Mouse (Mus musculus): ENCODE results near the gene Caprin1.

The Caprin1 gene

DNA sequence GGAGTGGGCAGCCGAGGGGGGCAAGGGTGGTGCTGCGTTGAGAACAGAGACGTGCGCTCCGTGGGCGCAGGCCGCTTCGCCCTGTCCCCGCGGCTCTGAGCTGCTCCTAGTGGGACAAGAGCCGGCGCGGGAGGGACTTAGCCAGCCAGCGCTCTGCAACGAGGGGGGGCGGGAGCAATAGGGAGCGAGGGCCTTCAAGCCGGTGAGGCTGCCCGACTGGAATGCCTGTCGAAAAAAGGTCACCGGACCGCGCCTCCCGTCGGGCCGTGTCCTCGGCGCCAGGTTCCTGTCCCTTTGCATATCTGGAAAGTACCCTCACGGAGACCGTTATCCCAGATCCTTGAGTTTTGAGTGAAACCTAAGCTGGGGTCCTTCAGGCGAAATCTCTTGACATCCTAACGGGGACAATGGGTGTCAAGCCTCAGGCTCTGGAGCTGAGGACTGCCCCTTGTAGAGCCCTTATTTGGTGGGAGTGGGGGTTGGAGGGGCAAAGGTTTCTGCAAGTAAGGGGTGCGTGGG is at the start of gene Caprin1:
TSS of gene Caprin1 (minus strand) at position 159 of the 519 bp plus-strand sequence.
- no peak for TF ChIP-seq GATA4 (IDR thresholded peaks at IDR 0.05; ENCODE audit: insufficient replicate concordance, low read length)

DNA sequence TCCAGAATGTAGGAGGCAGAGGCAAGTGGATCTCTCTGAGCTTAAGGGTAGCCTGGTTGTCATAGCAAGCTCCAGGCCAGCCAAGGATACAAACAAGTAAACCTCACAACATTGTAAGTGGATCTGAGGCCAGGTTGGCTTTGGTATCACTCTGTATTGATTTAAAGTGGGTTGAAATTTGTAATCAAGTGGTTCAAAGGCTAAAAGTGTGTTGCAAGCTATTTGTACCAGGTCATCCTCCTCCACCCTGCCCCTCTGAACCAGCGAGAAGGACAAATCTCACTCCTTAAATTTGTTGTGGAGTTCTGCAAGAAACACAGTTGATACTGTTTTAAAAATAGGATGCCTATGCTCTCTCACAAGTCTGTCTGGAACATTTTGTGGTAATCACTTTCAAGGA is 49.4 kb upstream of the Caprin1 start:
- TF ChIP-seq GATA4 (IDR thresholded peaks at IDR 0.05; ENCODE audit: insufficient replicate concordance, low read length), result no peak

DNA sequence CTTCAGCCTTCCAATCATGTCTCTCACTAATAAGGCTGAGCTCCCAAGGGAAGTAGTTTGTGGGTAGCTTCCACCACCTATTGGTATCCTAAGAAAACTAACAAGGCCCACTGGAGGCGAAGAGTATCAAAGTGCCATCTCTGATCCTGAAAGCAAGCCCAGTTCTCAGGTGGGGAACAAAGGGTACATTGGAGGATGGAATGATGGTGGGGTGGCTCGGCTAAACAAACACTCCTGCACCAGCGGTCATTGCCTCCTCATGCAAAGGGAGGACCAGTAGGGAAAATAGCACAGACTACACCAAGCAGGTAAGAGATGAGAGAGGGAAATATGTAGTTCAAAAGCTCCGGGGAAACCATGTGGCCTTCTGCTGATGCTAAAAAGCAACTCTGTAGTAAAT is 48.8 kb upstream of the Caprin1 start:
- TF ChIP-seq GATA4 (IDR thresholded peaks at IDR 0.05; ENCODE audit: insufficient replicate concordance, low read length), result no peak

DNA sequence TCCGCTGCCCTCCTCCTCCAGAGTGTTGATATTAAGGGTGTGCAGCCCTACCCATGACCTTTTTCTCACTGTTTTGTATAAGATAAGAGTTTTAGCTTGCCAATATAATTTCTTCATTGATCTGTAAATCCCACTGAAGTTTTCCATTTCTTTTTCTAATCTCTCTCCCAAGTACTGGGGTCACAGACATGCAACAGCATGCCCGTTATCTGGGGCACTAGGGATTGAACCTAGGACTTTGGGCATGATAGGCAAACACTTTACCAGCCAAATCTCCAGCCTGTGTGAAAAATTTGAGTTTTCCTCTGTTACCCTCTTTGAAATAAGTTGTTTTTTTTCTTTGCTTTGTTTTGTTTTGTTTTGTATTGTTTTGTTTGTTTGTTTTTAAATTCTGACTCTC is 46.6 kb upstream of the Caprin1 start:
- TF ChIP-seq GATA4 (IDR thresholded peaks at IDR 0.05; ENCODE audit: insufficient replicate concordance, low read length), result peak; percentile 66

DNA sequence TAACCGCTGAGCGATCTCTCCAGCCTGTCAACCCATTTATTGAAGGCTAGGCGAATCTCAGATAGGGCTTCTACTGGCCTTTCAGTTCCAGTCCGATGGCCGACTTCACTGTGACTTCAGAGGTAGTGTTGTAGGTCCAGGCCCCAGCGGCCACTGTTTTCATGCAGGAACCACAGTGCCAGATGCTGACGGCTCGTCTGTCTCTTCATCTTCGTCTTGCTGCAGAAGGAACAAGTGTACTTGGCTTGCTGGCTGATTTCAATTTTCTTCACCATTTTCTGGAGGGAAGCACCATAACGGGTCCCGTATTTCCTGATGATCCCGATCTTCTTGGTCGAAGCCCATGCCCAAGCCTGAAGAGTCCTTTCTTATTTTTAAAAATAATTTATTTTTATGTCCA is 45.9 kb upstream of the Caprin1 start:
- TF ChIP-seq GATA4 (IDR thresholded peaks at IDR 0.05; ENCODE audit: insufficient replicate concordance, low read length), result no peak

DNA sequence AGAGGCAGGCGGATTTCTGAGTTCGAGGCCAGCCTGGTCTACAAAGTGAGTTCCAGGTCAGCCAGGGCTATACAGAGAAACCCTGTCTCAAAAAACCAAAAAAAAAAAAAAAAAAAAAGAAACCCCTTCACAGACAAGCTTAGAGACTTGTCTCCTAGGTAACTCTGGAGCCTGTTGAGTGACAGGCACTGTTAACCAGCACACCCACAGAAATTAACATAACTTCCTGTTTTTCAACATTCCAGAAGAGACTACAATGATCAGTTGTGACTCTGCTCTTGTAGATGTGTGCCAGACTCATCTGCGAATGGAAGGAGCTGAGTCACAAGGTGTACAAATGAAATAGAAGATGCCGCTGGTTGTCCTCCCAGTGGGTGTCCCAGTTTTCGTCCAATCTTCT is 44.9 kb upstream of the Caprin1 start:
- TF ChIP-seq GATA4 (IDR thresholded peaks at IDR 0.05; ENCODE audit: insufficient replicate concordance, low read length), result no peak

DNA sequence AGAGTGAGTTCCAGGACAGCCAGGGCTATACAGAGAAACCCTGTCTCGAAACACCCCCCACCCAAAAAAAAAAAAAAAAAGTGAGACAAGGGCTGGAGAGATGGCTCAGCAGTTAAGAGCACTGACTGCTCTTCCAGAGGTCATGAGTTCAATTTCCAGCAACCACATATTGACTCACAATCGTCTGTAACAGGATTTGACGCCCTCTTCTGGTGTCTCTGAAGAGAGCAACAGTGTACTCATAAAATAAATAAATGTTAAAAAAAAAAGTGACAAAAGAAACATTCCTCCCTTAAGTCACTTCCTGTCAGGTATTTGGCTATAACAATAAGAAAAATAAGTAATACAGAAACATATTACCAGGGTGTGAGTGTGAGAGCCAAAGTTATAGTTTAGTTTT is 41.0 kb upstream of the Caprin1 start:
- TF ChIP-seq GATA4 (IDR thresholded peaks at IDR 0.05; ENCODE audit: insufficient replicate concordance, low read length), result no peak

DNA sequence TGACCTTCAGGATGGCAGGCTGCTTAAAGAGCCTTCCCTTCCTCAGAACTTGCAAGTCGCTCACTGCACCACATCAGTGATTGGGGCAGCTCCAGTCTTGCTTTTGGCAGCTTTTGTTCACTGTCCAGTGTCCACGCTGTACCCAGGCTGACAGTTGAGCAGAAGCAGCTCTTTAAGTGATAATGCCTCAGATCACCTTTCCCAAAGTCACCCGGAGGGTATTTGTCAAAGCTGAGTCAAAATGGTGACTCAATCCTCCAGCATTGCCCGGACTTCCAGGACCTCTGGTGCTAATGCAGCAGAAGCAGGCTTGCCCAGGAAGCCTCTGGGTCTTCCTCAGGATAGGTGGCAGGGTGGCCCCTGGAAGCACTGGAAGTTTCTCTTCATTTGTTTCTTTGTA is 39.7 kb upstream of the Caprin1 start:
- TF ChIP-seq GATA4 (IDR thresholded peaks at IDR 0.05; ENCODE audit: insufficient replicate concordance, low read length), result no peak

DNA sequence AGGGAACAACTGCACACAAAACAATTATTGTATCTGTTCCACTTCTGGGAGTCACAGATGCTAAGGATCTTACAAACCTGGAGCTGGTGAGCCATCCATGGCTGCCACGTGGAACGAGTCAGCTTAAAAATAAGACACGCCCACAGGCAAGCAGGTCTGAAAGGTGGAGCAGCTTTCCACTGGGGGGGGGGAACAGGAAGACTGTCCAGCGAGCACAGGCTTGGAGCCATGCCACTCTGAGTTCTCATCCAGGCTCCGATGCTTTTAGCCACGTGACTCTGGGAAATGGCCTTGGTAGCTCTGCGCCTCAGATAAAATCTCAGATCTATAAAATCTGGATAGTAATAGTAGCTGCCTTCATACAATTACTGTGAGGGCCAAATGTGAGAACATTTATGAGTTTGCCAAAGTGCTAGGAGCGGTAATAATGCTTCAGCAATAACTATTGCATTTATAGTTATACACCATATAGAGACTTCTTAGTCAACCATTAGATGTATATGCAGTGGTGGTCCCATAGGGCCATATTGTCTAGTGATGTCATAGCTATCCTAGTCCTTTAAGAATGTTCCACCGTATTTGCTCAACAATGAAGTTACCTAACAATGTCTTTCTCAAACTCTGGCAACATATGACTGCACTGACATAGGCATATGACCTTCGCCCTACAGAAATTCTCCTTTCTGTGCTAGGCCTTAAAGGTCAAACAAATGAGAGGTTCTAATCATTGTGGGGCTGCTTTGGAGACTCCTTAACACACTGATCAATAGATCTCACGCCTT is 38.4 kb upstream of the Caprin1 start:
- no peak for TF ChIP-seq GATA4 (IDR thresholded peaks at IDR 0.05; ENCODE audit: insufficient replicate concordance, low read length)

DNA sequence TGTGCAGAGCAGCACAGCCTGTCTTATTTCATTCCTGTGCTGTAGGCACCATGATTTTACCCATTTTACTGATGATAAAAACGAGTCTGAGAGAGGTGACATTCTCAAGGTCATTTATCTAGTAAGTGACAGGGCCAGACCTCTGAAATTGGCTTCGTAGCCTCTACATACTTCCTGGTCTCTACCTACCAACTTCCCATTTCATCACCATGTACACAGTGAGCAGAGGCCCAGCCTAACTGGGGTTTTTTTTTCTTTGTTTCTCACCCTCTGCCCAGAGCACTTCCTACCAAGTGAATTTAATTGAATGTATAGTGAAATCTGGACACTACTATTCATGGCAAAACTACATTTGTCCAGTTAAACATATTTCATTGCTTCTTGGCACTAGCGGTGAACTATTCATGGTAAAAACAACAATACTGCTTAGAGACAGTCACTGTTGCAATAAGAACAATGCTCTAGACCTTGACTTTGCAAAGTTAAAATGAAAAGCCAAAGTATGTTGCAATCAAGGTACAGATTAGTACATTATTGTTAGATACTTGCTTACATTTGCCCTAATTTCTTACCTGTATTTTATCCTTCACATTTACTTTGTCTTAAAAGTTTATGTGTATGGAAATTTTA is 36.5 kb upstream of the Caprin1 start:
- no peak for TF ChIP-seq GATA4 (IDR thresholded peaks at IDR 0.05; ENCODE audit: insufficient replicate concordance, low read length)

DNA sequence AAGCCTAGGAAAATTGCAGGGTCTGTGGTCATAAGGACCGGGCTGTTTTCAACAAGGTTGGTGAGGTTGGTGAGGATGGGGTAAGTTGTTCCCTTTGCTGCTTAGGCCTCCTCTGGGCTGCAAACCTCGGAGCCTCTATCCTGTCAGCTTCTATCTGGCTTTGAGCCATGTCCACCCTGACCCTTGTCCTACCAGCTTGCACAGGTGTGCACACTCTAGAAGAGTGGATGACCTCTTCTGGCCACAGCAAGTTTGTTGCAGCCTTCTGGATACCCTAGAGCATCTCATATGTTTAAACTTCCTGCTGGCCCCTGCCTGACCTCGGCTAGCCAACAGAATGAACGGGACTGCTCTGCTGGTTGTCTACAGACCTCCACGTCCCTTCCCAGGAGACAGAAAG is 35.5 kb upstream of the Caprin1 start:
- no peak for TF ChIP-seq GATA4 (IDR thresholded peaks at IDR 0.05; ENCODE audit: insufficient replicate concordance, low read length)

DNA sequence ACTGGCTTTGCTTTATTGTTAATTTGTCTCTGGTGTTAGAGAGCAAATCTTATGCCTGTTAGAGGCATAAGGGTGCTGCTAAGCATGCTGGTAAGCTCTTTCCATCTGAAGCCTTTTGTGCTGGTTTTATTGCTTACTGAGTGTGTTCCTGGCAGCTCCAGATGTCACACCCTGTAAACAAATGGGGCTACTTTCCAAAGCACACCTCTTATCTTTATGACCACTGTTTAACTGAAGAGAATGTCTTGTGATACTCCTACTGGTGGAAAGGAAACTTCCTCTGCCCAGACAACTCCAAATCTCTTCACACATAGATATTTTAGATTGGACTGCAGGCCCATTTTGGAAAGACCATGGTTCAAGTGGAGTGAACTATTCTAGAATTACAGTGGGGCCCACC is 31.5 kb upstream of the Caprin1 start:
- TF ChIP-seq GATA4 (IDR thresholded peaks at IDR 0.05; ENCODE audit: insufficient replicate concordance, low read length), result no peak

DNA sequence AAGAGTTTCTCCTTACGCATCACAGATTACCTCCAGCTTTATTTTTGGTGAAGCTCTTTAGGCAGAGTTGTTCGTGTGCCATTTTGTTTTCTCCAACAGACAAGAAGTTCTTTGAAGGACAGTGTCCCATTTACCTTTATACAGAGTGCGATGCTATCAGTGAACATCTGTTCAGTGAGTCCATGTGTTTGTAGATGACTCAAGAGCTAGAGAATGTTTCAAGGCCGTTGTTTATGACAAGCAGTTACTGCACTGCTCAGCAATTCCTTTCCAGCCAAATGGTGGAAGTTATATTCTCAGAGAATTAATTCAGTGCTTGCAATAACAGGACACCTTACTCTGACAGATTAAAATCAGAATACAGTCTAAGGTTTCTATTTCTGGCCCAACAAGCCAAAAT is 27.5 kb upstream of the Caprin1 start:
- peak; percentile 91 for TF ChIP-seq GATA4 (IDR thresholded peaks at IDR 0.05; ENCODE audit: insufficient replicate concordance, low read length)

DNA sequence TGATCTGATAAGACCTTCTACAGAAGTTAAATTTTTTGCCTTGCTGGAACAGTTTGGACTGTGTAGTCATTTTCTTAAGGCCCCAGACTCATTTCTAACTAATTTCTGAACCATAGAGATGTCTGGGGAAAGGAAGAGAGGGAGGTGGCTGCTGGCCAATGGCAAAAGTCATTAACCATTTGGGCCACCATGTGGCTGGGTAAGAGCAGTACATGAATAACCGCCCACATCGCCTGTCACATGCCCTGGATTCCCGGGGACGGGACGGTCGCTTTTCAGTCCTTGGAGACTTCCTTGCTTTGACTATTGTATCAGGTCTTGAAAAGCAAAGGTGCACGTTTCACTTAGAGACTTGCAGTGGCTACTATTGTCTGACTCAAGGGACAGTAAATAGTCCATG is 25.1 kb upstream of the Caprin1 start:
- no peak for TF ChIP-seq GATA4 (IDR thresholded peaks at IDR 0.05; ENCODE audit: insufficient replicate concordance, low read length)

DNA sequence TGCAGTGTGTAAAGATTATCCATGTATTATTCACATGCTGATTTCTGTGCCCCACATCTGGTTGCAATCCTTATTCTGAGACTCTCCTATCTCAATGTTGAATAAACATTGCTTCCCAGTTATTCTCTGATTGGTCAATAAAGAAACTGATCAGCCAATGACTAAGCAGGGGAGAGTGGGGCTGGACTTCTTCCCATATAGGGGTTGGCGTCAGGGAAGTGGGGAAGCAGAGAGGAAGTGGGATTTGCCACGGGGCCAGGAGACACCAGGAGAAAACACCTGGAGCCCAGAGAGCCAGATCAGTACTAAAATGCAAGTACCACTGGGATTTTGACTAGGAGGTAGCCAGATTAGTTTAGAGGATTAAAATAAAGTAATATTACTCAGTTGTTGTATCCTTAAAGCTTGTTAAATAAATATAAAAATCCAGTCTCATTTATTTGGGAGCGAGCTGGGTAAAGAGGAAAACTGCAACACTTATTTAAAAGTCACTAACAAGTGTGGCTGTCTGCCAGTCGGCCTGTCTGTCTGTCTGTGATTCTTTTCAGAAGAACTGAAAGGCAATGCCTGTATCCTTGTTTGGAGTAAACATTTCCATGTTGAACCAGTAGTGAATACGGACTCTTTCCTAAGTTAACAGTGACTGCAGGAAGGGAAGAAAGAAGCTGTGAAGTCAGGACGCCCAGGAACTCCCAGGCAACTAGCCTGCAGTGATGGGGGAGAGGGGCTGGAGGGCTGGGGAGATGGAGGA is 19.9 kb upstream of the Caprin1 start:
- no peak for TF ChIP-seq GATA4 (IDR thresholded peaks at IDR 0.05; ENCODE audit: insufficient replicate concordance, low read length)

DNA sequence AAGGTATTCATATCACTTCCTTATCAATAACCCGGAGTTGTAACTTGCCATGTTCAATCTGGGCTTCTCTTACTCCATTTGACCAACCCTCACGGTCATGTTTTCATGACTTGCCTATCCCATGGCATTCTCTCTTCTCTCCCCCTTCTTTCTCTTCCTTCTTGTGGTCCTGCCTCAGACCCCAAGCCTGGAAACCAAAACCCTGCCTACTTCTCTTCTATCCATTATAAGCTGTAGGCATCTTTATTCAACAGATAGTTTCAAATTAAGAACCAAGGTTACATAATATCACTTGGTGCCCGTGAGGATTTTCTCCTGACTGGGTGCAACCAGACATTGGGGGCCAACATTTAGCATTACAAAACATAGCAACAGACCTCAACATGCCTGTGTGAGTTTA is 18.5 kb upstream of the Caprin1 start:
- TF ChIP-seq GATA4 (IDR thresholded peaks at IDR 0.05; ENCODE audit: insufficient replicate concordance, low read length), result no peak

Data from liver, adult (tissue).